In genomic region chr4:119008476-119008875, GRCm38 (mm10) we compare ENCODE assay signal across 8 mouse cellular contexts. TPM values are rescaled to one million over a fixed set of nuclear protein-coding genes. Genes with fewer than 3 reads are reported as not detected.
DNase-seq lines count a peak whose midpoint lies in the region; ATAC-seq lines count a peak whose summit lies in the region.

No protein-coding gene starts in this region.

- H3K4me3 ChIP-seq in heart, embryonic 13.5 days = no peak overlapping the region
- no peak overlapping the region for H3K4me3 ChIP-seq in liver, embryonic 11.5 days (ENCODE audit: low read depth, low read length)

- no peaks in the 10 kb centered on the region for H3K36me3 ChIP-seq in heart, embryonic 13.5 days
- no peaks in the 10 kb centered on the region for H3K36me3 ChIP-seq in liver, embryonic 11.5 days (ENCODE audit: control insufficient read depth, insufficient read depth, low read length)

- H3K4me1 ChIP-seq in heart, embryonic 13.5 days = peaks cover 32% of the 10 kb centered on the region
- 0 out of 2 replicates have a peak, but pooled peaks cover 3% of the 10 kb centered on the region for H3K4me1 ChIP-seq in liver, embryonic 11.5 days (replicated peaks; ENCODE audit: control insufficient read depth, insufficient read depth, low read length)

- no peaks in the 10 kb centered on the region for H3K9me3 ChIP-seq in heart, embryonic 13.5 days
- H3K9me3 ChIP-seq in liver, embryonic 11.5 days (ENCODE audit: control insufficient read depth, low read length) = no peaks in the 10 kb centered on the region

- 0 out of 2 replicates have a peak overlapping the region, but pooled peaks have one; percentile 34 for H3K9ac ChIP-seq in heart, embryonic 13.5 days
- H3K9ac ChIP-seq in liver, embryonic 11.5 days (ENCODE audit: low read depth, low read length) = no peak overlapping the region

- WGBS in heart, embryonic 13.5 days = 44% methylated on average over 6 of the region's 6 CpGs
- WGBS in liver, embryonic 11.5 days = 52% methylated on average over 6 of the region's 6 CpGs

- peak; percentile 17 to 37 for DNase-seq in heart, adult 18-20 months
- no peak for DNase-seq in heart, postnatal 4 days
- peak; percentile 50 for DNase-seq in 3134 (ENCODE audit: extremely low read depth, insufficient read length, low spot score)
- DNase-seq in adipocyte (ENCODE audit: low spot score) = peak; percentile 45
- no peak for DNase-seq in liver, embryonic 11.5 days (ENCODE audit: low spot score)
- DNase-seq in urinary bladder, postnatal 14 days (ENCODE audit: low spot score) = no peak
- no peak for DNase-seq in thymus, postnatal 14 days

- no peaks in the 10 kb centered on the region for H3K27me3 ChIP-seq in heart, embryonic 13.5 days (replicated peaks)
- no peaks in the 10 kb centered on the region; the same call in 1 of the 2 replicates for H3K27me3 ChIP-seq in liver, embryonic 11.5 days (replicated peaks; ENCODE audit: control insufficient read depth, insufficient read depth, low read length)

- H3K4me2 ChIP-seq in heart, embryonic 13.5 days = no peak overlapping the region
- no peak overlapping the region for H3K4me2 ChIP-seq in liver, embryonic 11.5 days

- H3K27ac ChIP-seq in heart, embryonic 13.5 days (replicated peaks) = 0 out of 2 replicates have a peak overlapping the region, but pooled peaks have one; percentile 25
- H3K27ac ChIP-seq in liver, embryonic 11.5 days (ENCODE audit: low read depth, low read length) = no peak overlapping the region

- no peak for ATAC-seq in heart, embryonic 13.5 days (ENCODE audit: extremely low read depth, insufficient number of reproducible peaks, low FRiP score, low TSS enrichment)
- 0 out of 2 replicates have a peak, but pooled peaks have one; percentile 32 for ATAC-seq in liver, embryonic 11.5 days (replicated peaks; ENCODE audit: low FRiP score)

RNA-seq across cellular contexts. Expression of gene Lao1, which starts 47.1 kb away (rescaled TPM):
- under 1 TPM; 0.10 to 0.62 TPM for total RNA-seq in heart, adult 18-20 months (2021)
- total RNA-seq in heart, postnatal 4 days (2021) = not detected
- not detected in 2 replicates for polyA plus RNA-seq in heart, embryonic 13.5 days (2015; fragmentation: Nextera tagmentation; extraction: Ambion mirVana)
- polyA plus RNA-seq in liver, embryonic 11.5 days (2014; fragmentation: Nextera tagmentation; extraction: Ambion mirVana) = not detected in 2 replicates

Comparison
In these comparisons a context has a peak if more than half of its experiments do, and no peak if none do; other contexts are left out.
1. DNase-seq: peak in heart, adult 18-20 months (2 of 2), 3134 (single experiment) and adipocyte (single experiment); none in heart, postnatal 4 days (single experiment), liver, embryonic 11.5 days (single experiment), urinary bladder, postnatal 14 days (single experiment) and thymus, postnatal 14 days (single experiment).